Mouse (Mus musculus): ENCODE data around the gene Mrpl51. TPM values are rescaled to one million over a fixed set of nuclear protein-coding genes. Genes with fewer than 3 reads are reported as not detected.
A peak's percentile ranks its signal among the peaks of the same experiment; 100 is the strongest.

The Mrpl51 gene
- total RNA-seq, 1 experiment = 184 TPM

GRCm38 (mm10) chr6:125147329-125147728 is 44.3 kb upstream of the Mrpl51 start:
- no peak overlapping the region; the same call in 1 of the 2 replicates for H3K9ac ChIP-seq (ENCODE audit: insufficient read depth, low read depth, low read length, poor library complexity, severe bottlenecking)
- H3K4me3 ChIP-seq (ENCODE audit: insufficient read depth in 1 of 2, low read depth in 1 of 2, low read length in 2 of 2, poor library complexity in 1 of 2, severe bottlenecking in 1 of 2) = no peak overlapping the region
- in situ Hi-C loops (cut with MboI; ENCODE audit: low sequenced_read_pairs in 2 of 2, unreplicated experiment in 2 of 2) = no loop called here
- H3K27ac ChIP-seq (ENCODE audit: insufficient read depth, low read depth, low read length, poor library complexity, severe bottlenecking) = no peak overlapping the region
- H3K36me3 ChIP-seq (ENCODE audit: control insufficient read depth, insufficient read depth, low read length, poor library complexity, severe bottlenecking) = peaks cover 12% of the 10 kb centered on the region
- peaks cover 4 to 26% of the 10 kb centered on the region in 2 experiments; a peak in 2 of 4 replicates for H3K4me1 ChIP-seq (ENCODE audit: control insufficient read depth in 2 of 2, insufficient read depth in 2 of 2, low read length in 2 of 2, poor library complexity in 1 of 2)
- H3K9me3 ChIP-seq (ENCODE audit: control insufficient read depth, insufficient read depth, low read depth, low read length) = no peaks in the 10 kb centered on the region
- TF ChIP-seq ZNF384 (IDR thresholded peaks at IDR 0.05; ENCODE audit: low read depth, low read length) (no peak), CHD2 (IDR thresholded peaks at IDR 0.05; ENCODE audit: low read depth, low read length) (no peak), ZC3H11A (IDR thresholded peaks at IDR 0.05; ENCODE audit: borderline replicate concordance, low read depth, low read length) (no peak), HCFC1 (IDR thresholded peaks at IDR 0.05; ENCODE audit: borderline replicate concordance, insufficient read depth, low read length) (no peak), MAFK (IDR thresholded peaks at IDR 0.05; ENCODE audit: insufficient read depth, low read depth, low read length) (no peak)
- no peak for DNase-seq (ENCODE audit: low read depth, low spot score)

- Histone ChIP-seq H3K27ac (ENCODE audit: insufficient read depth, low read depth, low read length, poor library complexity, severe bottlenecking) (no peak overlapping the region), H3K9ac (ENCODE audit: insufficient read depth, low read depth, low read length, poor library complexity, severe bottlenecking) (no peak overlapping the region), H3K4me1 (ENCODE audit: control insufficient read depth in 2 of 2, insufficient read depth in 2 of 2, low read length in 2 of 2, poor library complexity in 1 of 2) (peaks cover 4 to 32% of the 10 kb centered on the region in 2 experiments; a peak in 2 of 4 replicates), H3K36me3 (ENCODE audit: control insufficient read depth, insufficient read depth, low read length, poor library complexity, severe bottlenecking) (peaks cover 12% of the 10 kb centered on the region), H3K9me3 (ENCODE audit: control insufficient read depth, insufficient read depth, low read depth, low read length) (no peaks in the 10 kb centered on the region), H3K4me3 (ENCODE audit: insufficient read depth in 1 of 2, low read depth in 1 of 2, low read length in 2 of 2, poor library complexity in 1 of 2, severe bottlenecking in 1 of 2) (peak overlapping the region in 1 of 2 experiments; percentile 5; a peak in 1 of 4 replicates)
- in situ Hi-C loops (cut with MboI; ENCODE audit: low sequenced_read_pairs in 2 of 2, unreplicated experiment in 2 of 2) = no loop called here
- no peak for DNase-seq (ENCODE audit: low read depth, low spot score)
- TF ChIP-seq HCFC1 (IDR thresholded peaks at IDR 0.05; ENCODE audit: borderline replicate concordance, insufficient read depth, low read length) (no peak), ZC3H11A (IDR thresholded peaks at IDR 0.05; ENCODE audit: borderline replicate concordance, low read depth, low read length) (no peak), MAFK (IDR thresholded peaks at IDR 0.05; ENCODE audit: insufficient read depth, low read depth, low read length) (no peak), ZNF384 (IDR thresholded peaks at IDR 0.05; ENCODE audit: low read depth, low read length) (no peak), CHD2 (IDR thresholded peaks at IDR 0.05; ENCODE audit: low read depth, low read length) (no peak)
These were observed 43.2 kb upstream of the Mrpl51 start for GRCm38 (mm10) chr6:125148251-125148925.

GRCm38 (mm10) chr6:125148926-125149568 is 42.6 kb upstream of the Mrpl51 start:
- Histone ChIP-seq H3K27ac (ENCODE audit: insufficient read depth, low read depth, low read length, poor library complexity, severe bottlenecking) (no peak overlapping the region), H3K9me3 (ENCODE audit: control insufficient read depth, insufficient read depth, low read depth, low read length) (no peaks in the 10 kb centered on the region), H3K9ac (ENCODE audit: insufficient read depth, low read depth, low read length, poor library complexity, severe bottlenecking) (no peak overlapping the region), H3K4me1 (ENCODE audit: control insufficient read depth in 2 of 2, insufficient read depth in 2 of 2, low read length in 2 of 2, poor library complexity in 1 of 2) (peaks cover 4 to 31% of the 10 kb centered on the region in 2 experiments; a peak in 2 of 4 replicates), H3K36me3 (ENCODE audit: control insufficient read depth, insufficient read depth, low read length, poor library complexity, severe bottlenecking) (peaks cover 7% of the 10 kb centered on the region), H3K4me3 (ENCODE audit: insufficient read depth in 1 of 2, low read depth in 1 of 2, low read length in 2 of 2, poor library complexity in 1 of 2, severe bottlenecking in 1 of 2) (no peak overlapping the region)
- TF ChIP-seq ZNF384 (IDR thresholded peaks at IDR 0.05; ENCODE audit: low read depth, low read length) (no peak), CHD2 (IDR thresholded peaks at IDR 0.05; ENCODE audit: low read depth, low read length) (no peak), MAFK (IDR thresholded peaks at IDR 0.05; ENCODE audit: insufficient read depth, low read depth, low read length) (no peak), ZC3H11A (IDR thresholded peaks at IDR 0.05; ENCODE audit: borderline replicate concordance, low read depth, low read length) (no peak), HCFC1 (IDR thresholded peaks at IDR 0.05; ENCODE audit: borderline replicate concordance, insufficient read depth, low read length) (no peak)
- in situ Hi-C loops (cut with MboI; ENCODE audit: low sequenced_read_pairs in 2 of 2, unreplicated experiment in 2 of 2) = no loop called here
- DNase-seq (ENCODE audit: low read depth, low spot score) = no peak

GRCm38 (mm10) chr6:125149569-125149950 is 42.0 kb upstream of the Mrpl51 start:
- peaks cover 2% of the 10 kb centered on the region; the same call in 1 of the 2 replicates for H3K36me3 ChIP-seq (ENCODE audit: control insufficient read depth, insufficient read depth, low read length, poor library complexity, severe bottlenecking)
- peaks cover 4 to 29% of the 10 kb centered on the region in 2 experiments; a peak in 2 of 4 replicates for H3K4me1 ChIP-seq (ENCODE audit: control insufficient read depth in 2 of 2, insufficient read depth in 2 of 2, low read length in 2 of 2, poor library complexity in 1 of 2)
- H3K27ac ChIP-seq (ENCODE audit: insufficient read depth, low read depth, low read length, poor library complexity, severe bottlenecking) = no peak overlapping the region
- no peak overlapping the region for H3K9ac ChIP-seq (ENCODE audit: insufficient read depth, low read depth, low read length, poor library complexity, severe bottlenecking)
- no peak for TF ChIP-seq MAFK (IDR thresholded peaks at IDR 0.05; ENCODE audit: insufficient read depth, low read depth, low read length)
- no peak for TF ChIP-seq ZC3H11A (IDR thresholded peaks at IDR 0.05; ENCODE audit: borderline replicate concordance, low read depth, low read length)
- TF ChIP-seq ZNF384 (IDR thresholded peaks at IDR 0.05; ENCODE audit: low read depth, low read length) = no peak
- TF ChIP-seq HCFC1 (IDR thresholded peaks at IDR 0.05; ENCODE audit: borderline replicate concordance, insufficient read depth, low read length) = no peak
- TF ChIP-seq CHD2 (IDR thresholded peaks at IDR 0.05; ENCODE audit: low read depth, low read length) = no peak
- no peak for DNase-seq (ENCODE audit: low read depth, low spot score)
- in situ Hi-C loops (cut with MboI; ENCODE audit: low sequenced_read_pairs in 2 of 2, unreplicated experiment in 2 of 2) = no loop called here
- no peak overlapping the region for H3K4me3 ChIP-seq (ENCODE audit: insufficient read depth in 1 of 2, low read depth in 1 of 2, low read length in 2 of 2, poor library complexity in 1 of 2, severe bottlenecking in 1 of 2)
- no peaks in the 10 kb centered on the region for H3K9me3 ChIP-seq (ENCODE audit: control insufficient read depth, insufficient read depth, low read depth, low read length)

All from ES-E14 (cell line).